Mouse (Mus musculus) left cerebral cortex, adult 18-20 months (tissue): ENCODE data around the gene Mrpl10. TPM values are rescaled to one million over a fixed set of nuclear protein-coding genes. Genes with fewer than 3 reads are reported as not detected.
A peak's percentile ranks its signal among the peaks of the same experiment; 100 is the strongest.

Source experiments
- DNase-seq, 2 experiments: peaks; one replicate each; pipeline ENCODE4 v3.0.0; 2021 to 2022; ENCODE audit warnings: low spot score in 2 of 2, mixed read lengths in 1 of 2
- total RNA-seq, 2 experiments: library from RNA; stranded (reverse); gene quantifications; 2 replicates each; pipeline ENCODE4 v1.2.3; 2021

Mrpl10 gene
- total RNA-seq, 2 experiments from 2014 or later: 67.4 to 70.6 TPM

GRCm38 (mm10) chr11:97025721-97026344, 15.5 kb upstream of the Mrpl10 start:
- peak; percentile 87 to 90 for DNase-seq

GRCm38 (mm10) chr11:97029686-97030417, 11.5 kb upstream of the Mrpl10 start, which contains the start of gene Scrn2:
Gene Scrn2 (plus strand): TSS chr11:97029938.
- peak; percentile 78 for DNase-seq

GRCm38 (mm10) chr11:97030426-97030825, 10.9 kb upstream of the Mrpl10 start:
- DNase-seq: no peak

GRCm38 (mm10) chr11:97031977-97032376, 9.4 kb upstream of the Mrpl10 start:
- no peak for DNase-seq

GRCm38 (mm10) chr11:97032499-97032898, 8.9 kb upstream of the Mrpl10 start:
- DNase-seq: no peak

- DNase-seq: no peak
These were observed 7.6 kb upstream of the Mrpl10 start for GRCm38 (mm10) chr11:97033781-97034180.

GRCm38 (mm10) chr11:97036141-97036540, 5.2 kb upstream of the Mrpl10 start:
- DNase-seq: peak; percentile 74 to 76

- no peak for DNase-seq
These were observed 2.5 kb upstream of the Mrpl10 start for GRCm38 (mm10) chr11:97038881-97039280.

GRCm38 (mm10) chr11:97040301-97041021, 899 bp upstream of the Mrpl10 start:
- DNase-seq: no peak

GRCm38 (mm10) chr11:97044902-97045301, 3.5 kb downstream of the Mrpl10 start:
- no peak for DNase-seq

- DNase-seq: no peak
These were observed 4.5 kb downstream of the Mrpl10 start for GRCm38 (mm10) chr11:97045861-97046260.

GRCm38 (mm10) chr11:97048090-97048650, 6.8 kb downstream of the Mrpl10 start:
- DNase-seq: no peak

- no peak for DNase-seq
These were observed 8.2 kb downstream of the Mrpl10 start for GRCm38 (mm10) chr11:97049492-97050085.

- DNase-seq: peak; percentile 73
These were observed 9.0 kb downstream of the Mrpl10 start, which contains the start of gene Osbpl7 for GRCm38 (mm10) chr11:97050216-97050943. Gene Osbpl7 (plus strand): TSS chr11:97050628.

GRCm38 (mm10) chr11:97050944-97051586, 9.7 kb downstream of the Mrpl10 start:
- no peak for DNase-seq

- DNase-seq: no peak
These were observed 10.9 kb downstream of the Mrpl10 start for GRCm38 (mm10) chr11:97052219-97052646.

GRCm38 (mm10) chr11:97063274-97063920, 22.0 kb downstream of the Mrpl10 start:
- no peak for DNase-seq

GRCm38 (mm10) chr11:97063921-97064295, 22.5 kb downstream of the Mrpl10 start:
- no peak for DNase-seq

GRCm38 (mm10) chr11:97065538-97066295, 24.4 kb downstream of the Mrpl10 start:
- no peak for DNase-seq
